Mouse (Mus musculus): ENCODE results near the gene Invs. TPM values are rescaled to one million over a fixed set of nuclear protein-coding genes. Genes with fewer than 3 reads are reported as not detected.

The Invs gene
- polyA plus RNA-seq, 1 experiment, result 8.5 TPM

GRCm38 (mm10) chr4:48316036-48316435 is 36.5 kb downstream of the Invs start:
- Histone ChIP-seq H3K4me1 (ENCODE audit: control insufficient read depth, insufficient read depth, low read length) (no peaks in the 10 kb centered on the region), H3K4me3 (ENCODE audit: insufficient read depth, low read length) (no peak overlapping the region), H3K27ac (ENCODE audit: insufficient read depth, low read depth, low read length) (no peak overlapping the region)
- TF ChIP-seq POLR2A (IDR thresholded peaks at IDR 0.05; ENCODE audit: borderline replicate concordance, low read depth, low read length), result no peak
- no peak for TF ChIP-seq CTCF (IDR thresholded peaks at IDR 0.05; ENCODE audit: low read depth, low read length)

- no peak overlapping the region for H3K4me3 ChIP-seq (ENCODE audit: insufficient read depth, low read length)
- H3K27ac ChIP-seq (ENCODE audit: insufficient read depth, low read depth, low read length), result no peak overlapping the region
- H3K4me1 ChIP-seq (ENCODE audit: control insufficient read depth, insufficient read depth, low read length), result peaks cover 2% of the 10 kb centered on the region; the same call in 1 of the 2 replicates
- no peak for TF ChIP-seq POLR2A (IDR thresholded peaks at IDR 0.05; ENCODE audit: borderline replicate concordance, low read depth, low read length)
- TF ChIP-seq CTCF (IDR thresholded peaks at IDR 0.05; ENCODE audit: low read depth, low read length), result no peak
These were observed 41.7 kb downstream of the Invs start for GRCm38 (mm10) chr4:48321276-48321675.

- H3K4me1 ChIP-seq (ENCODE audit: control insufficient read depth, insufficient read depth, low read length), result peaks cover 2% of the 10 kb centered on the region; the same call in 1 of the 2 replicates
- no peak for TF ChIP-seq POLR2A (IDR thresholded peaks at IDR 0.05; ENCODE audit: borderline replicate concordance, low read depth, low read length)
- TF ChIP-seq CTCF (IDR thresholded peaks at IDR 0.05; ENCODE audit: low read depth, low read length), result no peak
- H3K4me3 ChIP-seq (ENCODE audit: insufficient read depth, low read length), result no peak overlapping the region
- no peak overlapping the region for H3K27ac ChIP-seq (ENCODE audit: insufficient read depth, low read depth, low read length)
These were observed 42.5 kb downstream of the Invs start for GRCm38 (mm10) chr4:48322095-48322494.

GRCm38 (mm10) chr4:48327192-48327591 is 47.6 kb downstream of the Invs start:
- Histone ChIP-seq H3K27ac (ENCODE audit: insufficient read depth, low read depth, low read length) (no peak overlapping the region), H3K4me1 (ENCODE audit: control insufficient read depth, insufficient read depth, low read length) (peaks cover 2% of the 10 kb centered on the region; the same call in 1 of the 2 replicates), H3K4me3 (ENCODE audit: insufficient read depth, low read length) (no peak overlapping the region)
- TF ChIP-seq POLR2A (IDR thresholded peaks at IDR 0.05; ENCODE audit: borderline replicate concordance, low read depth, low read length) (no peak), CTCF (IDR thresholded peaks at IDR 0.05; ENCODE audit: low read depth, low read length) (no peak)

GRCm38 (mm10) chr4:48328042-48328441 is 48.5 kb downstream of the Invs start:
- Histone ChIP-seq H3K4me3 (ENCODE audit: insufficient read depth, low read length) (no peak overlapping the region), H3K27ac (ENCODE audit: insufficient read depth, low read depth, low read length) (no peak overlapping the region), H3K4me1 (ENCODE audit: control insufficient read depth, insufficient read depth, low read length) (peaks cover 2% of the 10 kb centered on the region; the same call in 1 of the 2 replicates)
- TF ChIP-seq POLR2A (IDR thresholded peaks at IDR 0.05; ENCODE audit: borderline replicate concordance, low read depth, low read length) (no peak), CTCF (IDR thresholded peaks at IDR 0.05; ENCODE audit: low read depth, low read length) (no peak)

GRCm38 (mm10) chr4:48332453-48333051 is 53.0 kb downstream of the Invs start:
- Histone ChIP-seq H3K4me1 (ENCODE audit: control insufficient read depth, insufficient read depth, low read length) (peaks cover 2% of the 10 kb centered on the region; the same call in 1 of the 2 replicates), H3K4me3 (ENCODE audit: insufficient read depth, low read length) (no peak overlapping the region), H3K27ac (ENCODE audit: insufficient read depth, low read depth, low read length) (no peak overlapping the region)
- TF ChIP-seq CTCF (IDR thresholded peaks at IDR 0.05; ENCODE audit: low read depth, low read length), result no peak

GRCm38 (mm10) chr4:48334927-48335763 is 55.6 kb downstream of the Invs start:
- Histone ChIP-seq H3K4me1 (ENCODE audit: control insufficient read depth, insufficient read depth, low read length) (peaks cover 2% of the 10 kb centered on the region; the same call in 1 of the 2 replicates), H3K27ac (ENCODE audit: insufficient read depth, low read depth, low read length) (no peak overlapping the region), H3K4me3 (ENCODE audit: insufficient read depth, low read length) (no peak overlapping the region)
- TF ChIP-seq CTCF (IDR thresholded peaks at IDR 0.05; ENCODE audit: low read depth, low read length), result no peak
- no peak for TF ChIP-seq POLR2A (IDR thresholded peaks at IDR 0.05; ENCODE audit: borderline replicate concordance, low read depth, low read length)

- no peaks in the 10 kb centered on the region for H3K4me1 ChIP-seq (ENCODE audit: control insufficient read depth, insufficient read depth, low read length)
- no peak overlapping the region for H3K4me3 ChIP-seq (ENCODE audit: insufficient read depth, low read length)
- no peak for TF ChIP-seq CTCF (IDR thresholded peaks at IDR 0.05; ENCODE audit: low read depth, low read length)
- TF ChIP-seq POLR2A (IDR thresholded peaks at IDR 0.05; ENCODE audit: borderline replicate concordance, low read depth, low read length), result no peak
- H3K27ac ChIP-seq (ENCODE audit: insufficient read depth, low read depth, low read length), result no peak overlapping the region
These were observed 63.1 kb downstream of the Invs start for GRCm38 (mm10) chr4:48342705-48343104.

GRCm38 (mm10) chr4:48362367-48362766 is 82.8 kb downstream of the Invs start:
- no peak overlapping the region for H3K27ac ChIP-seq (ENCODE audit: insufficient read depth, low read depth, low read length)
- TF ChIP-seq POLR2A (IDR thresholded peaks at IDR 0.05; ENCODE audit: borderline replicate concordance, low read depth, low read length), result no peak
- no peak for TF ChIP-seq CTCF (IDR thresholded peaks at IDR 0.05; ENCODE audit: low read depth, low read length)
- H3K4me3 ChIP-seq (ENCODE audit: insufficient read depth, low read length), result no peak overlapping the region
- no peaks in the 10 kb centered on the region for H3K4me1 ChIP-seq (ENCODE audit: control insufficient read depth, insufficient read depth, low read length)

GRCm38 (mm10) chr4:48371037-48371436 is 91.5 kb downstream of the Invs start:
- H3K4me1 ChIP-seq (ENCODE audit: control insufficient read depth, insufficient read depth, low read length), result no peaks in the 10 kb centered on the region
- no peak overlapping the region for H3K4me3 ChIP-seq (ENCODE audit: insufficient read depth, low read length)
- no peak overlapping the region for H3K27ac ChIP-seq (ENCODE audit: insufficient read depth, low read depth, low read length)
- no peak for TF ChIP-seq CTCF (IDR thresholded peaks at IDR 0.05; ENCODE audit: low read depth, low read length)
- TF ChIP-seq POLR2A (IDR thresholded peaks at IDR 0.05; ENCODE audit: borderline replicate concordance, low read depth, low read length), result no peak
